Mouse (Mus musculus) liver, embryonic 16.5 days (tissue): ENCODE data around the gene Dqx1. TPM values are rescaled to one million over a fixed set of nuclear protein-coding genes. Genes with fewer than 3 reads are reported as not detected.

Source experiments
- ATAC-seq: fragments of 200-750 bp; cut with Nextera tagmentation; 2 replicates; pipeline ENCODE4 v1.8.0; 2017; ENCODE audit warnings: low read depth, mild to moderate bottlenecking, moderate number of reproducible peaks, moderate library complexity
- H3K27ac ChIP-seq: fragments of 300-500 bp; sonication (generic); 2 replicates; pipeline ENCODE4 v1.5.1; 2014; ENCODE audit warnings: mild to moderate bottlenecking, low read length
- H3K27me3 ChIP-seq: fragments of 300-500 bp; sonication (generic); 2 replicates; pipeline ENCODE4 v1.6.1; 2014; ENCODE audit warnings: low read depth, low read length, mixed read lengths; ENCODE audit not compliant: control insufficient read depth, insufficient read depth
- H3K36me3 ChIP-seq: fragments of 300-500 bp; sonication (generic); 2 replicates; pipeline ENCODE4 v1.6.1; 2014; ENCODE audit warnings: mild to moderate bottlenecking; ENCODE audit not compliant: control insufficient read depth, insufficient read depth
- H3K4me1 ChIP-seq: fragments of 300-500 bp; sonication (generic); 2 replicates; pipeline ENCODE4 v1.6.1; 2014; ENCODE audit warnings: low read depth, low read length, mixed read lengths; ENCODE audit not compliant: control insufficient read depth
- H3K4me2 ChIP-seq: fragments of 300-500 bp; sonication (generic); 2 replicates; pipeline ENCODE4 v1.6.1; 2014; ENCODE audit warnings: low read depth, low read length, mixed read lengths
- H3K4me3 ChIP-seq: fragments of 300-500 bp; sonication (generic); 2 replicates; pipeline ENCODE4 v1.5.1; 2014; ENCODE audit warnings: low read depth, mild to moderate bottlenecking, low read length
- H3K9ac ChIP-seq: fragments of 300-500 bp; sonication (generic); 2 replicates; pipeline ENCODE4 v1.6.1; 2014; ENCODE audit warnings: low read depth, low read length
- H3K9me3 ChIP-seq: fragments of 300-500 bp; sonication (generic); replicated peaks from 2 replicates; pipeline ENCODE4 v1.6.1; 2016; ENCODE audit warnings: low read length; ENCODE audit not compliant: control insufficient read depth
- WGBS: fragments of 180-500 bp; shearing (Covaris S2); extraction: QIAGEN DNeasy Blood & Tissue Kit; methylation state at CpG from one replicate; pipeline ENCODE4 v1.1.7; 2014; ENCODE audit not compliant: insufficient replicate concordance; 5-methylcytosine and 5-hydroxymethylcytosine counted together
- polyA plus RNA-seq: library from polyadenylated mRNA; unstranded; fragments of >200 nt; fragmentation: Nextera tagmentation; extraction: Ambion mirVana; gene quantifications from 2 replicates; pipeline ENCODE4 v1.2.1, GENCODE M21; 2015

The Dqx1 gene
- polyA plus RNA-seq, 1 experiment from 2014 or later = 9.3 TPM

DNA sequence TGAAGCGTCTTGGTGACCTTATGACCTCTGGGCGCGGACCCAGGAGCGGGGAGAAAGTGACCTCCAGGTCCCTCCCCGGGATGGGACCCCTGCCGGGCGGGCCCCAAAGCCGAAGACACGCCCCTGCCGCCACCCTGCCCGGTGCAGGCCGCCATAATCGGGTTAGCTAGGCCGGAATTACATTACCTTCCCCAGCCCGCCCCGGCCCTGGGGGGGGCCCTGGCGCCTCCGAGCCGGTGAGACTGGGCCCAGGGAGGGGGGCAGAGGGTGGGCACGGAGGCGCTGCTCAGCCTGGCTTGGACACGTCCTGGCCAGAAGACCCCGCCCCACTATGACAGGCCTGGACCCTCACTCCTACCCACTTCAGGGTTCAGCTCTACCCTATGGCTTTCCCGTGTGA is 13.6 kb downstream of the Dqx1 start:
- Histone ChIP-seq H3K27me3 (peaks cover 98% of the 10 kb centered on the region), H3K4me1 (peaks cover 19% of the 10 kb centered on the region), H3K36me3 (no peaks in the 10 kb centered on the region), H3K4me3 (no peak overlapping the region), H3K9me3 (no peaks in the 10 kb centered on the region), H3K4me2 (no peak overlapping the region), H3K27ac (no peak overlapping the region), H3K9ac (no peak overlapping the region)
- no peak for ATAC-seq
- WGBS = 2% methylated on average over 24 of the region's 24 CpGs

GRCm38 (mm10) chr6:83074979-83075378 is 17.3 kb downstream of the Dqx1 start:
- Histone ChIP-seq H3K9me3 (no peaks in the 10 kb centered on the region), H3K4me3 (no peak overlapping the region), H3K9ac (no peak overlapping the region), H3K36me3 (no peaks in the 10 kb centered on the region), H3K4me2 (no peak overlapping the region), H3K27ac (no peak overlapping the region), H3K4me1 (peaks cover 25% of the 10 kb centered on the region), H3K27me3 (peaks cover 67% of the 10 kb centered on the region)
- 13% methylated on average over 2 of the region's 2 CpGs for WGBS
- ATAC-seq = no peak

DNA sequence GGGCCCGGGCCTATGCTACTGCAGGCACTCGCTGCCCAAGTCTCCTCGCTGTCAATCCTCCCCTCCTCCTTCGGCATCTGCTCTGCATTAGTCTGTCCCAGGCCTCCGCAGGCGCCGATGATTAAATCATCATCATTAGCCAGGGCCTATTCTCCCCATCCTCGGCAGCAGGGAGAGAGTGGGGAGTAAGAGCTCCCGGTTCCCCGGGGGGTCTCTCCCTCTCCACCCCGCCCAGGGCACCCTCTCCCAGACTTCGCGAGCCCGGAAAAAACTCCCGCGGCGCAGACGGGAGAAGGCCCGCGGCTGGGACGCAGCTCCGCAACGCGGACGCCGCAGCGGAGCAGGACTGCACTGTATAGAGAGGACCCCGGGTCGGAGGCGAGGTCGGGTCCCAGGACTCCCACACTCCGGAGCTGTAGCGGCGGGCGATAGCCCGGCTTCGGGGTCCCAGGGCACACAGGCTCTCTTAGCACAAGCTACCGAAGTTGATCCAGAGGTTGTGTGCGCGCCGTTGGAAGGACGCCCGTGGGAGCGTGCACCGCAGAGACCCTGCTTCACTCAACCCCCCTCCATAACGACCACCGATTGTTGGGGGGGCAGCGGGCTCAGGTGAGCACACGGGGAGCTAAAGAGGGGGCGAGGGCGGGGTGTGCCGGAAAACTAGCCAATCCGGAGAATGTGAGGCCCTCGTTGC is 20.1 kb downstream of the Dqx1 start, which contains the start of gene Pcgf1:
Pcgf1 (plus strand) TSS at position 240 of the 694 bp plus-strand sequence.
- peak within 1 kb of the TSS; percentile 92 for H3K9ac ChIP-seq
- peak within 1 kb of the TSS; percentile 98 for H3K4me2 ChIP-seq
- peaks cover 39% of the 10 kb centered on the region for H3K27me3 ChIP-seq
- peaks cover 2% of the 10 kb centered on the region; the same call in 1 of the 2 replicates for H3K36me3 ChIP-seq
- H3K27ac ChIP-seq = peak within 1 kb of the TSS; percentile 83
- peak within 1 kb of the TSS; percentile 87 for H3K4me3 ChIP-seq
- peak; percentile 33 for ATAC-seq
- H3K9me3 ChIP-seq = no peaks in the 10 kb centered on the region
- under 1% methylated on average over 54 of the region's 54 CpGs for WGBS
- H3K4me1 ChIP-seq = peaks cover 11% of the 10 kb centered on the region

- Histone ChIP-seq H3K27me3 (peaks cover 40% of the 10 kb centered on the region), H3K9ac (peak overlapping the region; percentile 92), H3K9me3 (no peaks in the 10 kb centered on the region), H3K27ac (peak overlapping the region; percentile 83), H3K4me1 (peaks cover 11% of the 10 kb centered on the region), H3K4me2 (peak overlapping the region; percentile 98), H3K4me3 (peak overlapping the region; percentile 87), H3K36me3 (peaks cover 2% of the 10 kb centered on the region; the same call in 1 of the 2 replicates)
- WGBS = under 1% methylated on average over 46 of the region's 46 CpGs
- peak; percentile 92 for ATAC-seq
These were observed 20.7 kb downstream of the Dqx1 start for GRCm38 (mm10) chr6:83078324-83078858.

DNA sequence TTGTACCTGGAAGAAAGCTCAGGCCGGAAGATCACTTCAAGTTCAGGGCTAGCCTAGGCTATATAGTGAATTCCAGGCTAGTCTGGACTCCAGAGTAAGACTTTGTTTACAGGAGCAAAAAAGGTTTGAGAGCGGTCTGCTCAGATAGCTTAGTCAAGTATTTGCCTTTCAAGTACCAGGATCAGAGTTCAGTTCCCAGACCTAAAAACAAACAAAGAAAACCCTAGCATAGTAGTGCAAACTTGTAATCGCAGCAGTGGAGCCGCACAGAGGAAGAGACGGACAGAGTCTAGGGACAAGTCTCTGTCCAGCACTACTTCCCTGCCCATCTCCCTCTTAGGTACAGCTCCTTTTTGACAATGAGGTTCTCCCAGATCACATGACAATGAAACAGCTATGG is 22.6 kb downstream of the Dqx1 start:
- peaks cover 41% of the 10 kb centered on the region for H3K27me3 ChIP-seq
- WGBS = 75% methylated on average over 5 of the region's 5 CpGs

DNA sequence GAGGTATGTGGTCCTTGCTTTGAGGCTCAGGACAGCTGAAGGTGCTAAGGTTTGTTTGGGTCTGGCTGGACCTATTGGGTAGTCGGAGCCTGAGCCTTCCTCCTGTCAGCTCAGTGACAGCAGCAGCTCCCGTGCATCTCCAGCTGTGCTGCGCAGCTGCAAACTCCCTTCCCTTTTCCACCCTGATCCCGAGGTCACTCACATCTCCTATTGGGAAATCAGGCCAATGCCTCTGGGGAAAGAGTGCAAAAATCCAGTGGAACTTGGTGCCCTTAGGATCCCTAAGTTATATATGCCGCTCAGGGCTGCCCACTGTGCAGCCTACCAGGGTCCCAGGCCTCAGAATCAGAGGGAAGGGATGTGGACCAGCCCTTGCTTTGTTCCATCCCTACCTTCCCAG is 25.9 kb downstream of the Dqx1 start:
- WGBS = 48% methylated on average over 5 of the region's 5 CpGs
- H3K9me3 ChIP-seq = no peaks in the 10 kb centered on the region
- no peak overlapping the region for H3K4me2 ChIP-seq
- H3K27me3 ChIP-seq = peaks cover 58% of the 10 kb centered on the region
- peaks cover 8% of the 10 kb centered on the region for H3K4me1 ChIP-seq
- no peak overlapping the region for H3K27ac ChIP-seq
- peaks cover 2% of the 10 kb centered on the region; the same call in 1 of the 2 replicates for H3K36me3 ChIP-seq
- H3K9ac ChIP-seq = no peak overlapping the region
- no peak for ATAC-seq
- no peak overlapping the region for H3K4me3 ChIP-seq

More for the DNA sequence above, 22.6 kb downstream of the Dqx1 start:
- no peaks in the 10 kb centered on the region for H3K9me3 ChIP-seq
- H3K4me2 ChIP-seq = no peak overlapping the region
- peaks cover 2% of the 10 kb centered on the region; the same call in 1 of the 2 replicates for H3K36me3 ChIP-seq
- no peak overlapping the region for H3K4me3 ChIP-seq
- H3K9ac ChIP-seq = no peak overlapping the region
- ATAC-seq = no peak
- H3K27ac ChIP-seq = no peak overlapping the region
- peaks cover 11% of the 10 kb centered on the region for H3K4me1 ChIP-seq

GRCm38 (mm10) chr6:83084477-83084876 is 26.8 kb downstream of the Dqx1 start:
- Histone ChIP-seq H3K4me3 (no peak overlapping the region), H3K9ac (no peak overlapping the region), H3K4me2 (no peak overlapping the region), H3K27me3 (peaks cover 66% of the 10 kb centered on the region), H3K4me1 (no peaks in the 10 kb centered on the region; the same call in none of the 2 replicates), H3K9me3 (no peaks in the 10 kb centered on the region), H3K36me3 (peaks cover 2% of the 10 kb centered on the region; the same call in 1 of the 2 replicates), H3K27ac (no peak overlapping the region)
- WGBS = 17% methylated on average over 6 of the region's 6 CpGs
- no peak for ATAC-seq

- H3K4me3 ChIP-seq = 0 out of 2 replicates have a peak within 1 kb of the TSS, but pooled peaks have one; percentile 10
- no peak within 1 kb of the TSS for H3K9ac ChIP-seq
- WGBS = 4% methylated on average over 42 of the region's 42 CpGs
- H3K9me3 ChIP-seq = no peaks in the 10 kb centered on the region
- H3K4me2 ChIP-seq = peak within 1 kb of the TSS; percentile 28
- H3K27me3 ChIP-seq = peaks cover 79% of the 10 kb centered on the region
- H3K27ac ChIP-seq = no peak within 1 kb of the TSS
- H3K36me3 ChIP-seq = peaks cover 2% of the 10 kb centered on the region; the same call in 1 of the 2 replicates
- H3K4me1 ChIP-seq = no peaks in the 10 kb centered on the region; the same call in 1 of the 2 replicates
- no peak for ATAC-seq
These were observed 28.7 kb downstream of the Dqx1 start, which contains the start of gene Lbx2 for GRCm38 (mm10) chr6:83086121-83087035. Lbx2 (plus strand) TSS chr6:83086367.
